Mouse (Mus musculus): ENCODE measurements around the gene Kif11.

- TF ChIP-seq CTCF (IDR thresholded peaks at IDR 0.05; ENCODE audit: control insufficient read depth, insufficient read depth, insufficient replicate concordance, low read depth, low read length) (no peak), POLR2A (IDR thresholded peaks at IDR 0.05; ENCODE audit: control insufficient read depth, low read depth, low read length) (no peak)
These were observed 20.1 kb downstream of the Kif11 start for GRCm38 (mm10) chr19:37396279-37396678.

All from testis, adult 2 months (tissue).